Mouse (Mus musculus) stomach, postnatal 0 days (tissue): ENCODE results near the gene St3gal3.

Experiments used
- CTCF ChIP-seq: IDR thresholded peaks from 2 replicates; pipeline ENCODE4 v1.5.1; 2016; ENCODE audit warnings: antibody characterized with exemption, low read depth, mild to moderate bottlenecking, moderate library complexity
- EP300 ChIP-seq: optimal IDR thresholded peaks from 2 replicates; pipeline ENCODE3; 2016; ENCODE audit warnings: antibody characterized with exemption

- no peak for TF ChIP-seq CTCF
- no peak for TF ChIP-seq EP300
Observed at GRCm38 (mm10) chr4:117924916-117925315, 209.8 kb downstream of the St3gal3 start.
